ENCODE assay signal across 11 mouse cellular contexts in the genomic region with DNA sequence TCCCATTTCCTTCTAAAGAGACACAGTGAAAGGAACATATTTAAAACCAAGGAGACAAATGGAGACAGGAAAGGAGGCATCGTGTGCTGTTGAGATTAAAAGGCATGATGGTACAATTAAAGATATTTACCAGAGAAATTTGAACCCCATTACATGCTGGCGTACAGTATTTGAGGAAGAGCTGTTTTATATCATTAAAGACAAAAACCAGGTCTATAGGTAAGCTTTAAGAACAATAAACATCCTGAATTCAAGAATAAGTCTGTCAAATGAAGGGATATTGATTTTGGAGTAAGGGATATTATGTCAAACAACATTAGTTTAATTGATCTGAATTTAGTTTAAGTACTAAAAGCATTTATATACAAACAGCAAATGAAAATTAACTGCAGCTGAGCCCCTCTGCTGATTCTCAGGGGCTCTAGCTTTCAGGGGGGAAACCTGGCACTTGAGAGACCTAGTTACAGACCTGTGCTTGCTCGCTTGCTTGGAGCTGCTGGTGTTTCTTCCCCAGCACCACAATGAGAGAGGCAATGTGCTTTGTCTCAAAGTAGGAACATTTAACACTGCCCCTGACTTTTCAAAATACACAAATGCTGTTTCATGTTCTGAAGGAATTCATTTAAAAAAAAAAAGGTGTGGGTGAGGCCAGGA.
"Had no signal": no experiment of that assay in that cellular context is flagged by ENCODE, and none has a peak within 500 bp of the region (broad histone marks: within the 10 kb centered on the region; RNA-seq: fewer than 3 reads in every experiment).

No protein-coding gene starts in this region.

- H3K27me3 ChIP-seq: liver, embryonic 15.5 days; midbrain, embryonic 13.5 days had no signal

- H3K27ac ChIP-seq: kidney, postnatal 0 days; limb, embryonic 10.5 days; liver, embryonic 15.5 days; midbrain, embryonic 13.5 days had no signal

- H3K4me1 ChIP-seq: liver, embryonic 15.5 days; midbrain, embryonic 13.5 days had no signal

- ATAC-seq: lung, postnatal 0 days; midbrain, embryonic 13.5 days had no signal

- H3K9me3 ChIP-seq: limb, embryonic 10.5 days; liver, embryonic 15.5 days; midbrain, embryonic 13.5 days had no signal

- H3K36me3 ChIP-seq: limb, embryonic 10.5 days; liver, embryonic 15.5 days; midbrain, embryonic 13.5 days had no signal

- H3K4me3 ChIP-seq: limb, embryonic 10.5 days; liver, embryonic 15.5 days; midbrain, embryonic 13.5 days had no signal

- DNase-seq: kidney, adult 2 months; lung, adult 2 months; lung, postnatal 36 days; thymus, adult 18-20 months; thymus, postnatal 4 days had no signal

- H3K4me2 ChIP-seq: liver, embryonic 11.5 days; liver, embryonic 15.5 days; midbrain, embryonic 13.5 days had no signal

- H3K9ac ChIP-seq: liver, embryonic 15.5 days; midbrain, embryonic 13.5 days had no signal
